Mouse (Mus musculus): ENCODE measurements around the gene Snx8. TPM values are rescaled to one million over a fixed set of nuclear protein-coding genes. Genes with fewer than 3 reads are reported as not detected.

The Snx8 gene
- polyA plus RNA-seq, 1 experiment = 77.5 TPM

GRCm38 (mm10) chr5:140306016-140306415, 83.0 kb downstream of the Snx8 start:
- WGBS = 88% methylated on average over 8 of the region's 8 CpGs

DNA sequence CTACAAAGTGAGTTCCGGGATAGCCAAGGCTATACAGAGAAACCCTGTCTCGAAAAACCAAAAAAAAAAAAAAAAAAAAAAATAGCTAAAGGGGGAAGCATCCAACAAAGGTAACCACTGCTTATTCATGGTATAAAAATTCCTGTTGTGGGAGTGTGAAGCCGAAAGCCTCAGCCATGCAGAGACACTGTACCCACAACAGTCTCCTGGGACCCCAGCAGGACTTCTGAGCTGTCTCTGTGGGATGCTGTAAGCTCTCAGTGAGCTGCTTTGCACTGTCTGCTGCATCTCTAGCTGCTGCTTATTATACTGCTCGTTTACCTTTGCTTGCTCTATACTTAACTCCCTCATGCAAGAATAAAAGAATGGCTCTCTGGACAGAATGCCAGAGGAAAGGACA, 90.8 kb downstream of the Snx8 start:
- 0 out of 2 replicates have a peak, but pooled peaks cover 2% of the 10 kb centered on the region for H3K36me3 ChIP-seq (ENCODE audit: control insufficient read depth, insufficient read depth, low read length)
- 89% methylated on average over 4 of the region's 4 CpGs for WGBS
- TF ChIP-seq CTCF (conservative IDR thresholded peaks at IDR 0.05; ENCODE audit: insufficient read depth, insufficient read length, low read depth, low read length) (no peak), POLR2A (IDR thresholded peaks at IDR 0.05; ENCODE audit: low read depth, low read length) (no peak)

More at GRCm38 (mm10) chr5:140306016-140306415, 83.0 kb downstream of the Snx8 start:
- Histone ChIP-seq H3K4me1 (ENCODE audit: control insufficient read depth, insufficient read depth, low read length) (no peaks in the 10 kb centered on the region), H3K27me3 (replicated peaks; ENCODE audit: control insufficient read depth, insufficient read depth, low read length) (no peaks in the 10 kb centered on the region), H3K27ac (ENCODE audit: insufficient read depth, low read depth, low read length) (no peak overlapping the region), H3K36me3 (ENCODE audit: control insufficient read depth, insufficient read depth, low read length) (0 out of 2 replicates have a peak, but pooled peaks cover 2% of the 10 kb centered on the region), H3K4me3 (ENCODE audit: insufficient read depth, low read depth, low read length) (no peak overlapping the region)
- no peak for DNase-seq
- TF ChIP-seq CTCF (conservative IDR thresholded peaks at IDR 0.05; ENCODE audit: insufficient read depth, insufficient read length, low read depth, low read length) (no peak), POLR2A (IDR thresholded peaks at IDR 0.05; ENCODE audit: low read depth, low read length) (no peak)

DNA sequence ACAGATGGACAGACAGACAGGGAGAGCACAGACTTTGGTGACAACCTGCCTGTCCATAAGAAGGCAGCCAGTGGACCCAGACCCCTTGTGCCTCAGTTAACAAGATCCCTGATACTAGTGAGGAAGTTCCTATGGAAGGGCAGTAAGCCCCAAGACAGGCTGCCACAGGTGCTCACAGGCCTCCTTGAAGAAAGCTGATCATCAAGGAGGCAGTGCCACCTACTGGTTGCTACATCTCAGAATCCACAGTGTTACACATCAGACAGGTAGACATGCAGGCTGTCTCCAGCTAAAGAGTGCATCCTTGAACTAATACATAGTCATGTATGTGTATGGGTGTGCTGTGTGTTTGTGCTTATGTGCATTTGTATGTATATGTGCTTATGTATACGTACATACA, 96.9 kb downstream of the Snx8 start:
- 86% methylated on average over 1 of the region's 1 CpGs for WGBS
- no peaks in the 10 kb centered on the region for H3K36me3 ChIP-seq (ENCODE audit: control insufficient read depth, insufficient read depth, low read length)

More for the DNA sequence above, 90.8 kb downstream of the Snx8 start:
- Histone ChIP-seq H3K27me3 (replicated peaks; ENCODE audit: control insufficient read depth, insufficient read depth, low read length) (no peaks in the 10 kb centered on the region), H3K4me1 (ENCODE audit: control insufficient read depth, insufficient read depth, low read length) (no peaks in the 10 kb centered on the region), H3K27ac (ENCODE audit: insufficient read depth, low read depth, low read length) (no peak overlapping the region), H3K4me3 (ENCODE audit: insufficient read depth, low read depth, low read length) (no peak overlapping the region)
- no peak for DNase-seq

More for the DNA sequence above, 96.9 kb downstream of the Snx8 start:
- H3K27me3 ChIP-seq (replicated peaks; ENCODE audit: control insufficient read depth, insufficient read depth, low read length) = no peaks in the 10 kb centered on the region
- H3K27ac ChIP-seq (ENCODE audit: insufficient read depth, low read depth, low read length) = no peak overlapping the region
- DNase-seq = peak; percentile 74
- H3K4me3 ChIP-seq (ENCODE audit: insufficient read depth, low read depth, low read length) = no peak overlapping the region
- TF ChIP-seq CTCF (conservative IDR thresholded peaks at IDR 0.05; ENCODE audit: insufficient read depth, insufficient read length, low read depth, low read length) = peak; percentile 88
- no peak for TF ChIP-seq POLR2A (IDR thresholded peaks at IDR 0.05; ENCODE audit: low read depth, low read length)
- H3K4me1 ChIP-seq (ENCODE audit: control insufficient read depth, insufficient read depth, low read length) = no peaks in the 10 kb centered on the region

Other genes with a start within 250 kb of the Snx8 start
- gene Mad1l1, start 67.7 kb downstream of the Snx8 start, polyA plus RNA-seq (2012; rRNA removed) = 12.6 and 14.2 TPM in 2 replicates
- 17.9 and 20.4 TPM in 2 replicates for gene Nudt1, start 67.6 kb downstream of the Snx8 start, polyA plus RNA-seq (2012; rRNA removed)
- 12.7 and 15.1 TPM in 2 replicates for gene Mrm2, start 57.4 kb downstream of the Snx8 start, polyA plus RNA-seq (2012; rRNA removed)
- gene Eif3b, start 30.1 kb upstream of the Snx8 start, polyA plus RNA-seq (2012; rRNA removed) = 73.5 and 76.0 TPM in 2 replicates
- 0.03 TPM in 1 of 2 replicates, not detected in the other for gene Gm4869, start 56.4 kb upstream of the Snx8 start, polyA plus RNA-seq (2012; rRNA removed)
- 6.7 and 8.3 TPM in 2 replicates for gene Chst12, start 116.3 kb upstream of the Snx8 start, polyA plus RNA-seq (2012; rRNA removed)
- not detected in 2 replicates for gene Grifin, start 175.8 kb upstream of the Snx8 start, polyA plus RNA-seq (2012; rRNA removed)
- 37.8 and 43.3 TPM in 2 replicates for gene Lfng, start 218.1 kb upstream of the Snx8 start, polyA plus RNA-seq (2012; rRNA removed)